ENCODE assay signal across 8 mouse cellular contexts in genomic region chr6:119544518-119544864, GRCm38 (mm10). TPM values are rescaled to one million over a fixed set of nuclear protein-coding genes. Genes with fewer than 3 reads are reported as not detected.
DNase-seq lines count a peak whose midpoint lies in the region; ATAC-seq and TF ChIP-seq lines count a peak whose summit lies in the region.

No protein-coding gene starts in this region.

- peak overlapping the region; percentile 75 for H3K4me3 ChIP-seq in kidney, embryonic 14.5 days (ENCODE audit: low read length)
- H3K4me3 ChIP-seq in forebrain, embryonic 16.5 days (replicated peaks; ENCODE audit: low read length): peak overlapping the region; percentile 74
- peak overlapping the region; percentile 79 for H3K4me3 ChIP-seq in limb, embryonic 14.5 days (replicated peaks; ENCODE audit: low read length)
- H3K4me3 ChIP-seq in stomach, embryonic 14.5 days (ENCODE audit: low read depth, low read length): peak overlapping the region; percentile 79

- peaks cover 14% of the 10 kb centered on the region; the same call in 1 of the 2 replicates for H3K27me3 ChIP-seq in kidney, embryonic 14.5 days (ENCODE audit: control insufficient read depth, insufficient read depth, low read length)
- H3K27me3 ChIP-seq in forebrain, embryonic 16.5 days (replicated peaks; ENCODE audit: control insufficient read depth, insufficient read depth, low read length): peaks cover 5% of the 10 kb centered on the region; the same call in 1 of the 2 replicates
- no peaks in the 10 kb centered on the region for H3K27me3 ChIP-seq in limb, embryonic 14.5 days (ENCODE audit: control insufficient read depth, insufficient read depth, low read length)
- H3K27me3 ChIP-seq in stomach, embryonic 14.5 days (ENCODE audit: control insufficient read depth, insufficient read depth, low read length): no peaks in the 10 kb centered on the region

- WGBS in kidney, embryonic 14.5 days: under 1% methylated on average over 14 of the region's 14 CpGs
- WGBS in forebrain, embryonic 16.5 days: under 1% methylated on average over 14 of the region's 14 CpGs
- 2% methylated on average over 14 of the region's 14 CpGs for WGBS in limb, embryonic 14.5 days
- 2% methylated on average over 14 of the region's 14 CpGs for WGBS in stomach, embryonic 14.5 days

- H3K36me3 ChIP-seq in kidney, embryonic 14.5 days (ENCODE audit: control insufficient read depth, insufficient read depth, low read length): no peaks in the 10 kb centered on the region
- H3K36me3 ChIP-seq in forebrain, embryonic 16.5 days (ENCODE audit: control insufficient read depth, insufficient read depth): no peaks in the 10 kb centered on the region
- H3K36me3 ChIP-seq in limb, embryonic 14.5 days (ENCODE audit: control insufficient read depth, insufficient read depth, low read length): no peaks in the 10 kb centered on the region
- no peaks in the 10 kb centered on the region for H3K36me3 ChIP-seq in stomach, embryonic 14.5 days (ENCODE audit: control insufficient read depth, insufficient read depth, low read length)

- DNase-seq in kidney, postnatal 14 days: no peak
- peak; percentile 42 for DNase-seq in WW6 (ENCODE audit: low read depth, low spot score)
- no peak for DNase-seq in limb, embryonic 14.5 days (ENCODE audit: low spot score)
- DNase-seq in right cerebral cortex, postnatal 4 days: no peak
- no peak for DNase-seq in layer of hippocampus, postnatal 36 days

- H3K4me1 ChIP-seq in kidney, embryonic 14.5 days (ENCODE audit: control insufficient read depth, insufficient read depth, low read length): no peaks in the 10 kb centered on the region
- H3K4me1 ChIP-seq in forebrain, embryonic 16.5 days (replicated peaks; ENCODE audit: control insufficient read depth, insufficient read depth, low read length): peaks cover 10% of the 10 kb centered on the region
- H3K4me1 ChIP-seq in limb, embryonic 14.5 days (ENCODE audit: control insufficient read depth, insufficient read depth, low read length): peaks cover 6% of the 10 kb centered on the region; the same call in 1 of the 2 replicates
- no peaks in the 10 kb centered on the region for H3K4me1 ChIP-seq in stomach, embryonic 14.5 days (ENCODE audit: control insufficient read depth, insufficient read depth, low read length)

- ATAC-seq in kidney, embryonic 14.5 days (ENCODE audit: low FRiP score, low TSS enrichment): peak; percentile 41; the same call in 1 of the 2 replicates
- no peak; the same call in 1 of the 2 replicates for ATAC-seq in forebrain, embryonic 16.5 days
- no peak; the same call in 1 of the 2 replicates for ATAC-seq in limb, embryonic 14.5 days (ENCODE audit: low FRiP score, low read depth)
- ATAC-seq in stomach, embryonic 14.5 days (ENCODE audit: insufficient number of reproducible peaks, insufficient read depth, low FRiP score, low read depth): peak; percentile 30; the same call in 1 of the 2 replicates

- no peaks in the 10 kb centered on the region for H3K9me3 ChIP-seq in kidney, embryonic 14.5 days (ENCODE audit: control insufficient read depth, low read length)
- H3K9me3 ChIP-seq in forebrain, embryonic 16.5 days (ENCODE audit: control insufficient read depth, low read length): no peaks in the 10 kb centered on the region
- H3K9me3 ChIP-seq in limb, embryonic 14.5 days (ENCODE audit: control insufficient read depth, low read length): no peaks in the 10 kb centered on the region
- H3K9me3 ChIP-seq in stomach, embryonic 14.5 days (ENCODE audit: control insufficient read depth, low read depth, low read length): no peaks in the 10 kb centered on the region

- H3K9ac ChIP-seq in kidney, embryonic 14.5 days (ENCODE audit: low read depth, low read length): peak overlapping the region; percentile 81
- peak overlapping the region; percentile 66 for H3K9ac ChIP-seq in forebrain, embryonic 16.5 days (replicated peaks; ENCODE audit: low read depth, low read length)
- H3K9ac ChIP-seq in limb, embryonic 14.5 days (ENCODE audit: low read depth, low read length, severe bottlenecking): peak overlapping the region; percentile 84
- H3K9ac ChIP-seq in stomach, embryonic 14.5 days (replicated peaks; ENCODE audit: low read depth, low read length): peak overlapping the region; percentile 61; the same call in 1 of the 2 replicates

- no peak overlapping the region for H3K27ac ChIP-seq in kidney, embryonic 14.5 days (ENCODE audit: low read depth, low read length)
- no peak overlapping the region for H3K27ac ChIP-seq in forebrain, embryonic 16.5 days (ENCODE audit: low read length)
- H3K27ac ChIP-seq in limb, embryonic 14.5 days (replicated peaks; ENCODE audit: low read depth, low read length): 0 out of 2 replicates have a peak overlapping the region, but pooled peaks have one; percentile 9
- H3K27ac ChIP-seq in stomach, embryonic 14.5 days (ENCODE audit: low read length): no peak overlapping the region

- no peak for TF ChIP-seq POLR2A in limb, embryonic 14.5 days (IDR thresholded peaks at IDR 0.05; ENCODE audit: borderline replicate concordance, extremely low read depth, insufficient read depth, insufficient read length)

- peak overlapping the region; percentile 98 for H3K4me2 ChIP-seq in kidney, embryonic 14.5 days (replicated peaks; ENCODE audit: low read depth, low read length)
- H3K4me2 ChIP-seq in forebrain, embryonic 16.5 days (ENCODE audit: low read length): peak overlapping the region; percentile 88
- H3K4me2 ChIP-seq in limb, embryonic 14.5 days (replicated peaks; ENCODE audit: low read depth, low read length, severe bottlenecking): peak overlapping the region; percentile 88
- H3K4me2 ChIP-seq in stomach, embryonic 14.5 days (replicated peaks; ENCODE audit: low read depth, low read length): peak overlapping the region; percentile 87

RNA-seq across cellular contexts. Expression of gene Wnt5b, which starts 0.3 kb away (rescaled TPM):
- 10.9 and 11.0 TPM in 2 replicates for polyA plus RNA-seq in kidney, embryonic 14.5 days (2014; fragmentation: Nextera tagmentation; extraction: Ambion mirVana)
- 2.2 and 3.3 TPM in 2 replicates for polyA plus RNA-seq in forebrain, embryonic 16.5 days (2015; fragmentation: Nextera tagmentation; extraction: Ambion mirVana)
- polyA plus RNA-seq in limb, embryonic 14.5 days (2012; rRNA removed): 13.3 and 15.9 TPM in 2 replicates
- polyA plus RNA-seq in limb, embryonic 14.5 days (2014; fragmentation: Nextera tagmentation; extraction: Ambion mirVana): 17.5 and 20.1 TPM in 2 replicates
- 11.6 and 13.5 TPM in 2 replicates for polyA plus RNA-seq in stomach, embryonic 14.5 days (2014; fragmentation: Nextera tagmentation; extraction: Ambion mirVana)
- 1 to 10 TPM; 1.7 to 2.2 TPM for total RNA-seq in layer of hippocampus, postnatal 36 days (2021)

Comparison
In these comparisons a context has a peak if more than half of its experiments do, and no peak if none do; other contexts are left out.
1. ATAC-seq: peak in kidney, embryonic 14.5 days (single experiment) and stomach, embryonic 14.5 days (single experiment); none in forebrain, embryonic 16.5 days (single experiment) and limb, embryonic 14.5 days (single experiment).
2. Peak in every context shown above with its lines, with median percentiles within 50 percentile points of each other: H3K4me2 ChIP-seq, H3K4me3 ChIP-seq and H3K9ac ChIP-seq.